8 mouse cellular contexts compared by ENCODE assay signal in the genomic region with DNA sequence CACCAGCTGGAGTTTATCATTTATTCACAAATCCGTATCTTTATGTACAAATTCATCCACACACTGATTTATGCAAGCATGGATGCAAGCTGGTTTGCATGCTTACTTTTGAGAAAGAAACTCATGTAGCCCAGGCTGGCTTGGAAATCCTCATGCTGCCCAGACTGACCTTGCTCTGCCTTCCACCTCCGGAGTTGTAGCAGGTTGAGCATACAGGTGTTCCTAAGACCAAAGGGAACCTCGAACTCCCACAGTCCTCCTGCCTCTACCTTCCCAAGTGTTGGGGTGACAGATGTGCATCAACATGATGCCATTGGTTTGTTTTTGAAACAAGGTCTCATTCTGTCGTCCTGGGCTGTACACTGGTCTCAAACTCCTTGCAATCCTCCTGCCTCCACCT. TPM values are rescaled to one million over a fixed set of nuclear protein-coding genes. Genes with fewer than 3 reads are reported as not detected.
DNase-seq lines count a peak whose midpoint lies in the region; ATAC-seq and TF ChIP-seq lines count a peak whose summit lies in the region.

No protein-coding gene starts in this region.

- H3K79me2 ChIP-seq in heart, adult 2 months (replicated peaks; ENCODE audit: control insufficient read depth, insufficient read depth, low read length) = no peaks in the 10 kb centered on the region

- TF ChIP-seq EP300 in heart, adult 2 months (IDR thresholded peaks at IDR 0.05; ENCODE audit: insufficient read depth, low read depth, low read length) = no peak
- TF ChIP-seq EP300 in liver, embryonic 14.5 days (IDR thresholded peaks at IDR 0.05; ENCODE audit: low read depth) = no peak

- peak overlapping the region; percentile 93 for H3K4me2 ChIP-seq in heart, embryonic 12.5 days
- peak overlapping the region; percentile 82 for H3K4me2 ChIP-seq in liver, embryonic 14.5 days (ENCODE audit: low read depth)

- no peak for TF ChIP-seq POLR2A in heart, adult 2 months (IDR thresholded peaks at IDR 0.05; ENCODE audit: insufficient read depth, low read depth, low read length)
- TF ChIP-seq POLR2A in thymus, adult 2 months (IDR thresholded peaks at IDR 0.05; ENCODE audit: control insufficient read depth, extremely low read depth, insufficient read depth, low read length, poor library complexity) = no peak

- no peak overlapping the region for H3K27ac ChIP-seq in heart, embryonic 12.5 days (ENCODE audit: poor library complexity, severe bottlenecking)
- H3K27ac ChIP-seq in heart, adult 2 months = no peak overlapping the region
- H3K27ac ChIP-seq in thymus, adult 2 months (ENCODE audit: control insufficient read depth, insufficient read depth, low read length) = peak overlapping the region; percentile 90
- no peak overlapping the region for H3K27ac ChIP-seq in liver, embryonic 14.5 days

- peak overlapping the region; percentile 91; the same call in 1 of the 2 replicates for H3K4me3 ChIP-seq in heart, embryonic 12.5 days
- no peak overlapping the region for H3K4me3 ChIP-seq in heart, adult 2 months
- H3K4me3 ChIP-seq in thymus, adult 2 months (ENCODE audit: control insufficient read depth, insufficient read depth, low read length) = peak overlapping the region; percentile 89
- no peak overlapping the region; a peak in 1 of 4 replicates for H3K4me3 ChIP-seq in liver, embryonic 14.5 days (ENCODE audit: insufficient read depth in 1 of 2, low read depth in 2 of 2, low read length in 2 of 2)

- peak overlapping the region; percentile 89; the same call in 1 of the 2 replicates for H3K9ac ChIP-seq in heart, embryonic 12.5 days
- no peak overlapping the region for H3K9ac ChIP-seq in heart, adult 2 months (ENCODE audit: low read depth, low read length)
- no peak overlapping the region; the same call in 1 of the 2 replicates for H3K9ac ChIP-seq in liver, embryonic 14.5 days (replicated peaks)

- no peak for ATAC-seq in heart, embryonic 12.5 days (ENCODE audit: insufficient number of reproducible peaks, low FRiP score)
- no peak for ATAC-seq in liver, embryonic 14.5 days (ENCODE audit: insufficient read depth)

- no peak for DNase-seq in heart, adult 2 months
- no peak for DNase-seq in thymus, adult 2 months
- no peak for DNase-seq in thymus, postnatal 25 days
- DNase-seq in liver, embryonic 14.5 days (ENCODE audit: low read depth in 3 of 3, low spot score in 3 of 3) = no peak
- no peak for DNase-seq in urinary bladder, postnatal 36 days (ENCODE audit: low spot score in 2 of 2)
- no peak for DNase-seq in frontal cortex, postnatal 14 days (ENCODE audit: low spot score in 2 of 2)
- no peak for DNase-seq in thymus, postnatal 14 days

- H3K4me1 ChIP-seq in heart, embryonic 12.5 days (replicated peaks) = peaks cover 23% of the 10 kb centered on the region
- peaks cover 8% of the 10 kb centered on the region for H3K4me1 ChIP-seq in heart, adult 2 months (ENCODE audit: control insufficient read depth, insufficient read depth, low read length)
- peaks cover 30% of the 10 kb centered on the region for H3K4me1 ChIP-seq in thymus, adult 2 months (replicated peaks; ENCODE audit: control insufficient read depth, insufficient read depth, low read length)
- peaks cover 11 to 18% of the 10 kb centered on the region in 2 experiments for H3K4me1 ChIP-seq in liver, embryonic 14.5 days (replicated peaks; ENCODE audit: control insufficient read depth in 2 of 2, insufficient read depth in 2 of 2, low read length in 1 of 2)

- H3K36me3 ChIP-seq in heart, embryonic 12.5 days = peaks cover 39% of the 10 kb centered on the region
- H3K36me3 ChIP-seq in heart, adult 2 months (ENCODE audit: control insufficient read depth, insufficient read depth, low read length) = no peaks in the 10 kb centered on the region
- H3K36me3 ChIP-seq in thymus, adult 2 months (ENCODE audit: control insufficient read depth, insufficient read depth, low read length) = peaks cover 37% of the 10 kb centered on the region
- H3K36me3 ChIP-seq in liver, embryonic 14.5 days (replicated peaks; ENCODE audit: control insufficient read depth, insufficient read depth, low read depth) = peaks cover 2% of the 10 kb centered on the region; the same call in 1 of the 2 replicates

- peaks cover 17% of the 10 kb centered on the region for H3K27me3 ChIP-seq in heart, embryonic 12.5 days (replicated peaks)
- no peaks in the 10 kb centered on the region for H3K27me3 ChIP-seq in heart, adult 2 months (ENCODE audit: control insufficient read depth, insufficient read depth, low read length)
- no peaks in the 10 kb centered on the region for H3K27me3 ChIP-seq in thymus, adult 2 months (ENCODE audit: control insufficient read depth, insufficient read depth, low read length)
- H3K27me3 ChIP-seq in liver, embryonic 14.5 days (ENCODE audit: control insufficient read depth, insufficient read depth, low read length) = no peaks in the 10 kb centered on the region

- intact Hi-C loops in heart, adult 2 months (cut with DNase I) = loop anchor here (5.0 kb wide), 2 partner anchors 80 to 130 kb away; a partner anchor contains a TSS

- WGBS in heart, embryonic 12.5 days = 66% methylated on average over 4 of the region's 4 CpGs
- WGBS in heart, adult 2 months = 81% methylated on average over 4 of the region's 4 CpGs
- 56% methylated on average over 4 of the region's 4 CpGs for WGBS in thymus, adult 2 months
- 63% methylated on average over 4 of the region's 4 CpGs for WGBS in liver, embryonic 14.5 days (ENCODE audit: insufficient replicate concordance)

- no peaks in the 10 kb centered on the region for H3K9me3 ChIP-seq in heart, embryonic 12.5 days (replicated peaks)
- H3K9me3 ChIP-seq in liver, embryonic 14.5 days (ENCODE audit: control insufficient read depth, low read length) = no peaks in the 10 kb centered on the region

- no peak for TF ChIP-seq CTCF in heart, adult 2 months (IDR thresholded peaks at IDR 0.05)
- no peak for TF ChIP-seq CTCF in thymus, adult 2 months (IDR thresholded peaks at IDR 0.05; ENCODE audit: borderline replicate concordance, control insufficient read depth, extremely low read depth, insufficient read depth, low read length, poor library complexity)
- TF ChIP-seq CTCF in liver, embryonic 14.5 days (IDR thresholded peaks at IDR 0.05; ENCODE audit: low read depth) = no peak

RNA-seq across cellular contexts. Expression of a gene that starts 1.3 kb away (rescaled TPM):
- 35.4 and 36.7 TPM in 2 replicates for polyA plus RNA-seq in heart, embryonic 12.5 days (2016; fragmentation: Nextera tagmentation; extraction: Ambion mirVana)
- total RNA-seq in heart, adult 2 months (2021) = 10 to 100 TPM; 25.8 to 26.5 TPM
- polyA plus RNA-seq in heart, adult 2 months (2012; rRNA removed) = 30.4 and 38.3 TPM in 2 replicates
- 282 and 336 TPM in 2 replicates for polyA plus RNA-seq in thymus, adult 2 months (2012; rRNA removed)
- 6.6 and 7.5 TPM in 2 replicates for polyA plus RNA-seq in liver, embryonic 14.5 days (2012; rRNA removed)
- 5.3 and 6.8 TPM in 2 replicates for polyA plus RNA-seq in liver, embryonic 14.5 days (2014; fragmentation: Nextera tagmentation; extraction: Ambion mirVana)

RNA-seq across cellular contexts. Expression of a gene that starts 2.6 kb away (rescaled TPM):
- 172 and 175 TPM in 2 replicates for polyA plus RNA-seq in heart, embryonic 12.5 days (2016; fragmentation: Nextera tagmentation; extraction: Ambion mirVana)
- 100 to 1,000 TPM; 120 to 128 TPM for total RNA-seq in heart, adult 2 months (2021)
- 81.7 and 153 TPM in 2 replicates for polyA plus RNA-seq in heart, adult 2 months (2012; rRNA removed)
- 119 and 125 TPM in 2 replicates for polyA plus RNA-seq in thymus, adult 2 months (2012; rRNA removed)
- polyA plus RNA-seq in liver, embryonic 14.5 days (2012; rRNA removed) = 45.8 and 73.0 TPM in 2 replicates
- polyA plus RNA-seq in liver, embryonic 14.5 days (2014; fragmentation: Nextera tagmentation; extraction: Ambion mirVana) = 109 and 114 TPM in 2 replicates

RNA-seq across cellular contexts. Expression of a gene that starts 6.8 kb away (rescaled TPM):
- polyA plus RNA-seq in heart, embryonic 12.5 days (2016; fragmentation: Nextera tagmentation; extraction: Ambion mirVana) = 85.4 and 89.9 TPM in 2 replicates
- total RNA-seq in heart, adult 2 months (2021) = 10 to 100 TPM; 30.4 to 31.8 TPM
- 51.8 and 51.9 TPM in 2 replicates for polyA plus RNA-seq in heart, adult 2 months (2012; rRNA removed)
- 201 and 216 TPM in 2 replicates for polyA plus RNA-seq in thymus, adult 2 months (2012; rRNA removed)
- 24.8 and 25.4 TPM in 2 replicates for polyA plus RNA-seq in liver, embryonic 14.5 days (2012; rRNA removed)
- 34.4 and 36.9 TPM in 2 replicates for polyA plus RNA-seq in liver, embryonic 14.5 days (2014; fragmentation: Nextera tagmentation; extraction: Ambion mirVana)

RNA-seq across cellular contexts. Expression of a gene that starts 23.6 kb away (rescaled TPM):
- 2.7 and 3.8 TPM in 2 replicates for polyA plus RNA-seq in heart, embryonic 12.5 days (2016; fragmentation: Nextera tagmentation; extraction: Ambion mirVana)
- 10 to 100 TPM; 15.6 to 16.3 TPM for total RNA-seq in heart, adult 2 months (2021)
- 15.3 and 18.4 TPM in 2 replicates for polyA plus RNA-seq in heart, adult 2 months (2012; rRNA removed)
- 34.8 and 40.7 TPM in 2 replicates for polyA plus RNA-seq in thymus, adult 2 months (2012; rRNA removed)
- 1.4 and 1.7 TPM in 2 replicates for polyA plus RNA-seq in liver, embryonic 14.5 days (2012; rRNA removed)
- 0.14 and 0.15 TPM in 2 replicates for polyA plus RNA-seq in liver, embryonic 14.5 days (2014; fragmentation: Nextera tagmentation; extraction: Ambion mirVana)

RNA-seq across cellular contexts. Expression of a gene that starts 25.7 kb away (rescaled TPM):
- 11.6 and 12.8 TPM in 2 replicates for polyA plus RNA-seq in heart, embryonic 12.5 days (2016; fragmentation: Nextera tagmentation; extraction: Ambion mirVana)
- total RNA-seq in heart, adult 2 months (2021) = 10 to 100 TPM; 16.6 to 20.5 TPM
- polyA plus RNA-seq in heart, adult 2 months (2012; rRNA removed) = 18.4 and 19.8 TPM in 2 replicates
- polyA plus RNA-seq in thymus, adult 2 months (2012; rRNA removed) = 56.8 and 58.7 TPM in 2 replicates
- 9.2 and 10.0 TPM in 2 replicates for polyA plus RNA-seq in liver, embryonic 14.5 days (2012; rRNA removed)
- polyA plus RNA-seq in liver, embryonic 14.5 days (2014; fragmentation: Nextera tagmentation; extraction: Ambion mirVana) = 1.3 and 1.8 TPM in 2 replicates

Comparison
In these comparisons a context has a peak if more than half of its experiments do, and no peak if none do; other contexts are left out.
1. H3K4me3 ChIP-seq: peak in heart, embryonic 12.5 days (single experiment) and thymus, adult 2 months (single experiment); none in heart, adult 2 months (single experiment) and liver, embryonic 14.5 days (0 of 2).